Mouse (Mus musculus) lung, postnatal 0 days (tissue): ENCODE results near the gene Dock8. TPM values are rescaled to one million over a fixed set of nuclear protein-coding genes. Genes with fewer than 3 reads are reported as not detected.

ENCODE experiments used
- ATAC-seq: fragments of 200-750 bp; cut with Nextera tagmentation; 2 replicates; pipeline ENCODE4 v1.8.0; 2017; ENCODE audit warnings: moderate library complexity
- DNase-seq: peaks from one replicate; pipeline ENCODE4 v3.0.0-alpha.2; 2016; ENCODE audit warnings: low spot score
- H3K27ac ChIP-seq: fragments of 300-500 bp; sonication (generic); 2 replicates; pipeline ENCODE4 v1.5.1; 2014; ENCODE audit warnings: antibody characterized with exemption, mild to moderate bottlenecking, low read length, mixed read lengths
- H3K27me3 ChIP-seq: fragments of 300-500 bp; sonication (generic); replicated peaks from 2 replicates; pipeline ENCODE4 v1.6.1; 2014; ENCODE audit warnings: low read length, mixed read lengths; ENCODE audit not compliant: insufficient read depth
- H3K36me3 ChIP-seq: fragments of 300-500 bp; sonication (generic); 2 replicates; pipeline ENCODE4 v1.6.1; 2014; ENCODE audit warnings: low read length, mixed read lengths; ENCODE audit not compliant: insufficient read depth
- H3K4me1 ChIP-seq: fragments of 300-500 bp; sonication (generic); 2 replicates; pipeline ENCODE4 v1.6.1; 2014; ENCODE audit warnings: antibody characterized with exemption, low read depth, low read length, mixed read lengths; ENCODE audit not compliant: insufficient read depth
- H3K4me2 ChIP-seq: fragments of 300-500 bp; sonication (generic); replicated peaks from 2 replicates; pipeline ENCODE4 v1.6.1; 2014; ENCODE audit warnings: low read depth, mild to moderate bottlenecking, low read length, moderate library complexity, mixed read lengths
- H3K4me3 ChIP-seq: fragments of 300-500 bp; sonication (generic); 2 replicates; pipeline ENCODE4 v1.5.1; 2014; ENCODE audit warnings: low read depth, low read length
- H3K9ac ChIP-seq: fragments of 300-500 bp; sonication (generic); replicated peaks from 2 replicates; pipeline ENCODE4 v1.6.1; 2014; ENCODE audit warnings: low read depth, mild to moderate bottlenecking
- H3K9me3 ChIP-seq: fragments of 300-500 bp; sonication (generic); 2 replicates; pipeline ENCODE4 v1.6.1; 2016; ENCODE audit warnings: low read length, mixed read lengths
- CTCF ChIP-seq: IDR thresholded peaks from 2 replicates; pipeline ENCODE4 v1.5.1; 2016; ENCODE audit warnings: antibody characterized with exemption, mild to moderate bottlenecking
- EP300 ChIP-seq: IDR thresholded peaks from 2 replicates; pipeline ENCODE4 v1.6.1; 2016; ENCODE audit warnings: antibody characterized with exemption, mild to moderate bottlenecking, control low read depth
- WGBS: fragments of 180-500 bp; shearing (Covaris S2); extraction: QIAGEN DNeasy Blood & Tissue Kit; methylation state at CpG from one replicate; pipeline ENCODE4 v1.1.7; 2014; 5-methylcytosine and 5-hydroxymethylcytosine counted together
- polyA plus RNA-seq: library from polyadenylated mRNA; unstranded; fragments of >200 nt; fragmentation: Nextera tagmentation; extraction: Ambion mirVana; gene quantifications from 2 replicates; pipeline ENCODE4 v1.2.1, GENCODE M21; 2015

Dock8 gene
- polyA plus RNA-seq, 1 experiment from 2014 or later, result 8.1 TPM

DNA sequence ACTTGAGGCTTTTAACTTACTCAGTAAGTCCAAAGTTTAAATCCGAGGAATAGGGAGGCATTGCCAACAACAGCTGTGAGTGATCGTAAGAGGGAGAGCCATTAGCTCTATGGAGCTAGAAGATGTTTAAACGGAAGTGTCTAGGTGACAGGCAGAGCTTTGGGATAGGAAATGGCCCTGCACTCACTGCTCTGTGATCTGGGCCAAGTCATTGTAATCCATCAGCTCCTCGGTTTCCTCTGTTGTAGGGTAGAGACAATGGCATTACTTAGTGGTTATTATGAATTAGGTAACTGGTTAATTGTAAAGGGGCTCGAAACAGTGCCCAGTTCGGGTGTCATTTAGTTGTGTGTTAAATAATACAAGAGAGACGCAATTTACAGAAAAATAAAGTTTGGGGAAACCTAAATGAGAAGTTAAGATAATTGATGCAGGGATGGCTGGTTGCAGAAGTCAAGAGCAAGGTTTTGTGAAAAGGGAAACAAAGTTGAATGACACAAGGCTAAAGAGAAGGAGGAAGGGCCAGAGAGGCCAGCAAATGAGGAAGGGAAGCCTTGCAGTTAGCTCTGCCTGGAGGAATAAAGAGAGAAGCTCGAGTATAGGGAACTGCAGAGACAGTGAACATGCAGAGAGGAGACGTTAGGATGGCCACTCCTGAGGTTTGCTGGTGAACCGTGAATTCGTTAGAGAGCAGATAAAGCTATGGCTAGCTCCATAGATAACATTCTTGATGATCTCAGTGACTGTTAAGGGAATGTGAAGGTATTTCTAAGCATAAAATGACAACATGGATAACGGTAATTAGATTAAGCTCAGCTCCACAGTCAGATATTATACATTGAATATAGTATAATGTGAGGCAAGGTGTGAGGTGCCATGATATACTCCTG, 2.3 kb upstream of the Dock8 start:
- H3K27me3 ChIP-seq, result peaks cover 7% of the 10 kb centered on the region; the same call in 1 of the 2 replicates
- no peak for TF ChIP-seq CTCF
- TF ChIP-seq EP300, result no peak
- peaks cover 4% of the 10 kb centered on the region; the same call in 1 of the 2 replicates for H3K4me1 ChIP-seq
- H3K4me3 ChIP-seq, result no peak overlapping the region
- H3K27ac ChIP-seq, result no peak overlapping the region
- no peaks in the 10 kb centered on the region for H3K36me3 ChIP-seq
- H3K9me3 ChIP-seq, result no peaks in the 10 kb centered on the region
- no peak for ATAC-seq
- H3K9ac ChIP-seq, result no peak overlapping the region
- DNase-seq, result peak; percentile 53
- WGBS, result 51% methylated on average over 12 of the region's 12 CpGs
- H3K4me2 ChIP-seq, result no peak overlapping the region

DNA sequence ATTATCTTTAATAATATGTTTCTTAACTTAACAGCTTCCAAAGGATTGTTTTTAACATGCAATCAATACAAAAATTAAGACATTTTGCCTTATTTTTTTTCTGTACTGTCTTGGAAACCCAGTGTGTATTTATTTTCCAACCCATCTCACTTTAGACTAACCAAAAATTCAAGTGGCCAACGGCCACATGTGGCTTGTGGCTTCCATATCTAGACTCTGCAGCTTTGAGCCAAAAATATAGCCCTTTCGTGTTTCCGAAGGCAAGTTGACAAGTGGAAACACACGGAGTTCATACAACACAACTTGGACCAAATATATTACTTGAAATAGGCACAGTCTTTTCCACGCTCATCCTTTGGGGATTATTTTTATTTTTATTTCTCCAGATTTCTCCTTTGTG, 773 bp upstream of the Dock8 start:
- ATAC-seq, result no peak
- DNase-seq, result no peak
- peak overlapping the region; percentile 98; the same call in 1 of the 2 replicates for H3K4me2 ChIP-seq
- H3K36me3 ChIP-seq, result no peaks in the 10 kb centered on the region
- H3K9ac ChIP-seq, result no peak overlapping the region
- H3K27ac ChIP-seq, result peak overlapping the region; percentile 66; the same call in 1 of the 2 replicates
- WGBS, result 63% methylated on average over 5 of the region's 5 CpGs
- no peaks in the 10 kb centered on the region for H3K9me3 ChIP-seq
- H3K4me1 ChIP-seq, result peaks cover 4% of the 10 kb centered on the region; the same call in 1 of the 2 replicates
- TF ChIP-seq CTCF (no peak), EP300 (no peak)
- peaks cover 7% of the 10 kb centered on the region; the same call in 1 of the 2 replicates for H3K27me3 ChIP-seq
- H3K4me3 ChIP-seq, result peak overlapping the region; percentile 66

DNA sequence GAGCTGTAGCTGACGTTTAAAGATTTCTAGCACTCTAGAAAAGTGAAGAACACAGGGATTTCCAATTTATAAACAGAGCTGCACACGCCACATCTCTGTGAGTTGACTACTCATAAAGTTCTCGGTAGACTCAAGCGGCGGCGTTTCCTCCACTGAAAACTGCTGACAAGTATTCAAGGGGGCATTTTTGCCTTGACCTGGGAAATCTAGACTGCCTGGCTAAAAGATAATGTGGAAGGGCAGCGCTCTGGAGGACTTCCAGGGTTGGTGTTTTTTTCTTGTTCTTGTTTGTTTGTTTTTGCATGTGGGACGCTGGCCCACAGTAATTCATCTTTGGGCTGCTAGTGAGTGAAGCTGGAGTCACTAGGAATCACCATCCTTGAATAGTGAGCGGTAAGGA, 819 bp downstream of the Dock8 start:
- Histone ChIP-seq H3K4me2 (peak overlapping the region; percentile 98), H3K4me3 (peak overlapping the region; percentile 66), H3K4me1 (no peaks in the 10 kb centered on the region), H3K27ac (no peak overlapping the region), H3K9me3 (no peaks in the 10 kb centered on the region), H3K9ac (peak overlapping the region; percentile 55; the same call in 1 of the 2 replicates), H3K36me3 (no peaks in the 10 kb centered on the region), H3K27me3 (peaks cover 7% of the 10 kb centered on the region; the same call in 1 of the 2 replicates)
- TF ChIP-seq EP300 (no peak), CTCF (no peak)
- ATAC-seq, result no peak
- no peak for DNase-seq
- 13% methylated on average over 9 of the region's 9 CpGs for whole genome bisulfite sequencing

DNA sequence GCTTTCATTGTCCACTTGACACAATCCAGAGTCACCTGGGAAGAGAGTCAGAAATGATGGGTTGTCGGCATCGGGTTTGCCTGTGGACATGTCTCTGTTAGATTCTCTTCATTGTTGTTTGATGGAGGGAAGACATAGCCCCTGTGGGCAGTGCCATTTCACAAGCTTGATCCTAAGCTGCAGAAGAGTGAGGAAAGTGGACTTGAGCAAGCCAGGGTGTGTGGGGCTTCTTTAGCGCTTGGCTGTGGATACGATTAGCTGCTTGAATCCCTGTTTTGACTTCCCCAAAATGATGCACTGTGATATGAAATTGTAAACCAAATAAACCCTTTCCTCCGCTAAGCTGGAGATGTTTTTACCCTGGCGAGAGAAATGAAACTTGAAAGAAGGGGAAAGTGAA, 2.7 kb downstream of the Dock8 start:
- H3K4me1 ChIP-seq, result no peaks in the 10 kb centered on the region
- 81% methylated on average over 6 of the region's 6 CpGs for WGBS
- H3K9me3 ChIP-seq, result no peaks in the 10 kb centered on the region
- TF ChIP-seq CTCF (no peak), EP300 (no peak)
- H3K36me3 ChIP-seq, result no peaks in the 10 kb centered on the region
- H3K9ac ChIP-seq, result no peak overlapping the region
- H3K27ac ChIP-seq, result no peak overlapping the region
- H3K27me3 ChIP-seq, result peaks cover 7% of the 10 kb centered on the region; the same call in 1 of the 2 replicates
- H3K4me2 ChIP-seq, result no peak overlapping the region
- no peak overlapping the region for H3K4me3 ChIP-seq
- ATAC-seq, result no peak
- DNase-seq, result no peak

DNA sequence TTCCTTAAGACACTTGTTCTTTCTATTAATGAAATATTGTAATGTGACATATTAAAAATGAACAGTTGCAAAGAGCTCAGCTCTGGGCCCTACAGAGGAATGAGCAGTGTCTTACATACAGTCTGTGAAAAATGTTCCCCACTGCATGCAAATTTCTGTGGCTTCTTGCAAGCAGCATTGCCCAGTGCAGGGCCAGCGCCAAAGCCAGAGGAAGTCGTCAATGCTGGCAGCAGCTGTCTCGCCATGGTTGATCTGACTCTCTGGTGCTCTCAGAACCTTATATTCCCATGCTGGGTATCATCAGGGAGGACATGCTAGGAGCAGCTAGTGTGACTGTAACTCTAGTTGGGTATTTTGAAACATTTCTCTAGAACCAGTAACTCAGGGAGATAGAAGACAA, 3.5 kb downstream of the Dock8 start:
- TF ChIP-seq CTCF (no peak), EP300 (no peak)
- Histone ChIP-seq H3K9ac (no peak overlapping the region), H3K4me3 (no peak overlapping the region), H3K27me3 (peaks cover 7% of the 10 kb centered on the region; the same call in 1 of the 2 replicates), H3K9me3 (no peaks in the 10 kb centered on the region), H3K36me3 (no peaks in the 10 kb centered on the region), H3K27ac (no peak overlapping the region), H3K4me2 (no peak overlapping the region), H3K4me1 (no peaks in the 10 kb centered on the region)
- 88% methylated on average over 3 of the region's 3 CpGs for WGBS
- no peak for ATAC-seq
- no peak for DNase-seq

DNA sequence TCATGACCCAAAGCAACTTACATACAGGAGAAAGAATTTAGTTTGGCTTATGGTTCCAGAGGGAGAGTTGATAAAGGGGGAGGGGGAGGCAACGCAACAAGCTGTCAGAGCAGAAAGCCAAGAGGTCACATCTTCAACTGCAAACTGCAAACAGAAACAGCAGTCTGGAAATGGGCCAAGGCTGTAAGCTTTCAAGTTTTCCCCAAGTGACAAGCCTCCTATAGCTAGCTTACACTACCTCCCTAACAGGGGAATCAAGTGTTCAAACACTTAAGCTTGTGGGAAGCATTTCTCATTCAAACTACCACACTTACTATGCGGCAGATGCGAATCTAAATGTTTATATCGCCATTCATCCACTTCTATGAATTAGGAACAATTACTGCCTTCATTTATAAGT, 4.5 kb downstream of the Dock8 start:
- H3K27me3 ChIP-seq, result peaks cover 7% of the 10 kb centered on the region; the same call in 1 of the 2 replicates
- no peak overlapping the region for H3K4me3 ChIP-seq
- no peak for ATAC-seq
- no peaks in the 10 kb centered on the region for H3K9me3 ChIP-seq
- peak; percentile 56 for DNase-seq
- H3K27ac ChIP-seq, result no peak overlapping the region
- no peaks in the 10 kb centered on the region for H3K36me3 ChIP-seq
- no peak overlapping the region for H3K9ac ChIP-seq
- TF ChIP-seq EP300 (no peak), CTCF (no peak)
- WGBS, result 24% methylated on average over 4 of the region's 4 CpGs
- no peak overlapping the region for H3K4me2 ChIP-seq
- H3K4me1 ChIP-seq, result no peaks in the 10 kb centered on the region
